Mouse (Mus musculus): Measurements from ENCODE around the gene Bid.
"Not testable (repeated sequence)": the region's sequence is repeated elsewhere in the genome, so short reads cannot be mapped to it uniquely, and the experiment has no call there.

Gene Bid

GRCm38 (mm10) chr6:120907876-120908597 is 8.6 kb downstream of the Bid start:
- DNase-seq (ENCODE audit: extremely low read depth, insufficient read length, low spot score): not testable (repeated sequence)

GRCm38 (mm10) chr6:120906521-120906920 is 10.1 kb downstream of the Bid start:
- no peak for DNase-seq (ENCODE audit: extremely low read depth, insufficient read length, low spot score)

- DNase-seq (ENCODE audit: extremely low read depth, insufficient read length, low spot score): no peak
Observed at GRCm38 (mm10) chr6:120905111-120905510, 11.5 kb downstream of the Bid start.

GRCm38 (mm10) chr6:120903961-120904360 is 12.7 kb downstream of the Bid start:
- DNase-seq (ENCODE audit: extremely low read depth, insufficient read length, low spot score): no peak

GRCm38 (mm10) chr6:120903450-120903912 is 13.2 kb downstream of the Bid start:
- DNase-seq (ENCODE audit: extremely low read depth, insufficient read length, low spot score): no peak

- DNase-seq (ENCODE audit: extremely low read depth, insufficient read length, low spot score): no peak
Observed at GRCm38 (mm10) chr6:120901776-120902645, 14.6 kb downstream of the Bid start.

- no peak for DNase-seq (ENCODE audit: extremely low read depth, insufficient read length, low spot score)
Observed at GRCm38 (mm10) chr6:120898188-120898833, 18.3 kb downstream of the Bid start.

GRCm38 (mm10) chr6:120894524-120894923 is 22.1 kb downstream of the Bid start:
- DNase-seq (ENCODE audit: extremely low read depth, insufficient read length, low spot score): no peak

- no peak for DNase-seq (ENCODE audit: extremely low read depth, insufficient read length, low spot score)
Observed at GRCm38 (mm10) chr6:120894089-120894488, 22.6 kb downstream of the Bid start.

GRCm38 (mm10) chr6:120886696-120887095 is 30.0 kb downstream of the Bid start:
- DNase-seq (ENCODE audit: extremely low read depth, insufficient read length, low spot score): no peak

GRCm38 (mm10) chr6:120884436-120884835 is 32.2 kb downstream of the Bid start:
- no peak for DNase-seq (ENCODE audit: extremely low read depth, insufficient read length, low spot score)

- DNase-seq (ENCODE audit: extremely low read depth, insufficient read length, low spot score): no peak
Observed at GRCm38 (mm10) chr6:120879046-120879445, 37.6 kb downstream of the Bid start.

- DNase-seq (ENCODE audit: extremely low read depth, insufficient read length, low spot score): no peak
Observed at GRCm38 (mm10) chr6:120873874-120874273, 42.8 kb downstream of the Bid start.

GRCm38 (mm10) chr6:120871286-120871685 is 45.4 kb downstream of the Bid start:
- DNase-seq (ENCODE audit: extremely low read depth, insufficient read length, low spot score): no peak

GRCm38 (mm10) chr6:120868824-120869223 is 47.8 kb downstream of the Bid start:
- no peak for DNase-seq (ENCODE audit: extremely low read depth, insufficient read length, low spot score)

GRCm38 (mm10) chr6:120866051-120866814 is 50.4 kb downstream of the Bid start:
- DNase-seq (ENCODE audit: extremely low read depth, insufficient read length, low spot score): peak; percentile 39

GRCm38 (mm10) chr6:120860079-120860478 is 56.6 kb downstream of the Bid start:
- DNase-seq (ENCODE audit: extremely low read depth, insufficient read length, low spot score): peak; percentile 62

- DNase-seq (ENCODE audit: extremely low read depth, insufficient read length, low spot score): no peak
Observed at GRCm38 (mm10) chr6:120858217-120858711, 58.4 kb downstream of the Bid start.

GRCm38 (mm10) chr6:120854413-120854812 is 62.2 kb downstream of the Bid start:
- no peak for DNase-seq (ENCODE audit: extremely low read depth, insufficient read length, low spot score)

- not testable (repeated sequence) for DNase-seq (ENCODE audit: extremely low read depth, insufficient read length, low spot score)
Observed at GRCm38 (mm10) chr6:120850720-120851119, 65.9 kb downstream of the Bid start.
